Mouse (Mus musculus): ENCODE results near the gene Tmem51. TPM values are rescaled to one million over a fixed set of nuclear protein-coding genes. Genes with fewer than 3 reads are reported as not detected.

The Tmem51 gene
- polyA plus RNA-seq, 1 experiment: not detected

DNA sequence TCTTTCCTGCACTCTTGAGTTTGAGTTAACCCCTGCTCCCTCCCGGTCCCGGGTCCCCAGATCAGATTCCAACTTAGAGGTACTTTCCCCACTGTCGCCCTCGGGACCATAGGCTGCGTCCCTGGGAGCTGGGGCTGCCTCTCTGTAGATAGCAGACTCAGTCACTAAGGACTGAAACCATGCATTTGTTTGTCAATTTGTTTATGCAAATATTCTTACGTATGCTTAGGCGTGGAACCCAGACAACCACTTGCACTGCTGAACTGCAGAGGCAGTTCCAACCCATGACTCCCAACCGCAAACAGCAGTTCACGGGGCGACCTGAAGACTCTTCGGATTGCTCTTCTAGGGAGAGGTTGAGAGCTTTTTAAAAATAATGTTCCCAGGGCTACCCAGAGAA is 8.2 kb downstream of the Tmem51 start:
- Histone ChIP-seq H3K27me3 (ENCODE audit: control insufficient read depth, insufficient read depth, insufficient read length) (no peaks in the 10 kb centered on the region), H3K4me2 (ENCODE audit: low read depth) (no peak overlapping the region), H3K36me3 (ENCODE audit: control insufficient read depth, insufficient read depth) (no peaks in the 10 kb centered on the region), H3K79me2 (ENCODE audit: control insufficient read depth, insufficient read depth) (no peaks in the 10 kb centered on the region), H3K4me3 (no peak overlapping the region), H3ac (ENCODE audit: control insufficient read depth, insufficient read length) (no peak overlapping the region)
- no peak for TF ChIP-seq CEBPB (IDR thresholded peaks at IDR 0.05; ENCODE audit: insufficient read depth, poor library complexity, severe bottlenecking)
- no peak for TF ChIP-seq REST (IDR thresholded peaks at IDR 0.05; ENCODE audit: insufficient read depth, insufficient read length)
- TF ChIP-seq SRF (IDR thresholded peaks at IDR 0.05; ENCODE audit: control insufficient read depth, insufficient read length, low read depth): no peak
- TF ChIP-seq E2F4 (IDR thresholded peaks at IDR 0.05; ENCODE audit: insufficient read depth): no peak
- TF ChIP-seq TCF12 (IDR thresholded peaks at IDR 0.05; ENCODE audit: insufficient read depth, poor library complexity, severe bottlenecking): no peak
- no peak for TF ChIP-seq POLR2A (IDR thresholded peaks at IDR 0.05; ENCODE audit: insufficient read length, low read depth)
- no peak for TF ChIP-seq TCF3 (IDR thresholded peaks at IDR 0.05; ENCODE audit: insufficient read length, low read depth)
- TF ChIP-seq MAX (IDR thresholded peaks at IDR 0.05; ENCODE audit: low read depth): no peak
- TF ChIP-seq MYOG (IDR thresholded peaks at IDR 0.05; ENCODE audit: control insufficient read depth in 1 of 3, insufficient read depth in 1 of 3, insufficient read length in 2 of 3, low read depth in 2 of 3): no peak

DNA sequence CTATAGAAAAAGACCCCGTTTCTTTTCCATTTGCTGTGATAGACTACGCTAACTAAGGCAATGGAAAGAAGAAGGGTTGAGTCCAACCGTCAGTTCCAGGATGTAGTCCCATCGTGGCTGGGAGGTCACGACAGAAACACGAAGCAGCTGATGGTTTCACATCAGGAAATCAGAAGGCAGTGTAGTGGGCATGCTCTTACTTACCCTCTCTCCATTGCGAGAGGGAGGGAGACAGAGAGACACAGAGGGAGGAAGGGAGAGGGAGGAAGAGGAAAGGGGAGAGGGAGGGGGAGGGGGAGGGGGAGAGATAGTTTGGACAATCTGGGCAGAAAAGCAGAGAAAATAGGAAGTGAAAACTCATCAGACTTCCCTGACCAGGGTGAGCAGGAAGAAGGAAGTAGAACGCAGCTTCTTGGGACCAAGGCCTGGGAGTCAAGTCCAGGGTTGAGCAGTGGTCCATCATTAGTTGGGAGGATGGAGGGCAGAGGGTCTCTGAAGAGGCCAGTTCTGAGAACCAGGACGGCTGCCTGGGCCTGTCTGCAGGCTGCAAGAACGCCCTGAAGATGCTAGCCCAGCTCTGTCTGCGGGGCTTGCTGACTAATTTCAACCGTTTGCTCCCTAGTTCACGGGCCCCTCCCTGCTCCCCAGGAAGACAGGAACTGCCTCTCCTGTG is 9.9 kb downstream of the Tmem51 start:
- no peaks in the 10 kb centered on the region for H3K27me3 ChIP-seq (ENCODE audit: control insufficient read depth, insufficient read depth, insufficient read length)
- no peak overlapping the region for H3K4me3 ChIP-seq
- no peak overlapping the region for H3K4me2 ChIP-seq (ENCODE audit: low read depth)
- no peak overlapping the region for H3ac ChIP-seq (ENCODE audit: control insufficient read depth, insufficient read length)
- no peaks in the 10 kb centered on the region for H3K36me3 ChIP-seq (ENCODE audit: control insufficient read depth, insufficient read depth)
- TF ChIP-seq MYOG (IDR thresholded peaks at IDR 0.05; ENCODE audit: control insufficient read depth in 1 of 3, insufficient read depth in 1 of 3, insufficient read length in 2 of 3, low read depth in 2 of 3) (no peak), POLR2AphosphoS2 (IDR thresholded peaks at IDR 0.05; ENCODE audit: insufficient read length, low read depth) (no peak), MAX (IDR thresholded peaks at IDR 0.05; ENCODE audit: low read depth) (no peak), POLR2A (IDR thresholded peaks at IDR 0.05; ENCODE audit: insufficient read length, low read depth) (no peak), TCF3 (IDR thresholded peaks at IDR 0.05; ENCODE audit: insufficient read length, low read depth) (no peak), CEBPB (IDR thresholded peaks at IDR 0.05; ENCODE audit: insufficient read depth, poor library complexity, severe bottlenecking) (no peak), SRF (IDR thresholded peaks at IDR 0.05; ENCODE audit: control insufficient read depth, insufficient read length, low read depth) (no peak), MYOD1 (IDR thresholded peaks at IDR 0.05; ENCODE audit: control insufficient read depth in 1 of 3, insufficient read length in 2 of 3, low read depth in 2 of 3) (no peak), REST (IDR thresholded peaks at IDR 0.05; ENCODE audit: insufficient read depth, insufficient read length) (no peak), TCF12 (IDR thresholded peaks at IDR 0.05; ENCODE audit: insufficient read depth, poor library complexity, severe bottlenecking) (no peak), USF1 (IDR thresholded peaks at IDR 0.05; ENCODE audit: low read depth) (no peak)
- no peaks in the 10 kb centered on the region for H3K79me2 ChIP-seq (ENCODE audit: control insufficient read depth, insufficient read depth)

DNA sequence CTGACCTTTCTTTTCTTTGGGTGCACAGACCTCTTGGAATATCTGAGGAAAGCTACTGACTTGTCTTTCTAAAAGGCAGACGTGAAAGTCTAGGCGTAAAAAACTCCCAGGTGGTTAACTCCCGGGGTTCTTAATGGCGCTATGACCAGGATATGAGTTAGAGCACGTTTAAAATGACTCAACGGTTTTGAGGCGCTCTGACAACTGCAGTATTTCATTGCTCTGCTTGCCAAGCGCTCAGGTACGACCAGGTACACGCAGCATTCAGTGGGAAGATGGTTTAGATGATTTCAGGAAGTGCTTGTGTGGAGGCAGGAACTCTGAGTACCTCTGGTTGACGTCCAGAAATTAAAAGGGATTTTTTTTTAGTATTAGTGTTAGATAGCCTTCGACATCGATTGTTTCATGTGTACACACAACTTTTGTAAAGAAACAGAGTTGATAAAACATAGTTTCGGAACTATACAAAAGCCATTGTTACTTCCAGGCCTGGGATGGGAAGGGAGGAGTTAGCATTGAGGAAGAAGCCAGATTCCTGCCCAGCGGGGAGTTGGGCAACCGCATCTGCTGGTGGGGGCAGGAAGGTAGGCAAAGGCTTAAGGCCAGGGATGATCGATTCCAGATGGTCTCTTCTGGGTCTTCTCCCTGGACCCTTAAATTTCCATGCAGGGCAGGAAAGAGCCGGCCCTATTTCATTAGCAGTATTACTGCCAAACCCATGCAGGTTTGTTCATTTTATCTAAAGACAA is 12.7 kb downstream of the Tmem51 start:
- H3K4me2 ChIP-seq (ENCODE audit: low read depth): no peak overlapping the region
- H3K4me3 ChIP-seq: no peak overlapping the region
- H3K27me3 ChIP-seq (ENCODE audit: control insufficient read depth, insufficient read depth, insufficient read length): no peaks in the 10 kb centered on the region
- H3K36me3 ChIP-seq (ENCODE audit: control insufficient read depth, insufficient read depth): no peaks in the 10 kb centered on the region
- H3K79me2 ChIP-seq (ENCODE audit: control insufficient read depth, insufficient read depth): no peaks in the 10 kb centered on the region
- TF ChIP-seq POLR2A (IDR thresholded peaks at IDR 0.05; ENCODE audit: insufficient read length, low read depth): no peak
- no peak overlapping the region for H3ac ChIP-seq (ENCODE audit: control insufficient read depth, insufficient read length)

DNA sequence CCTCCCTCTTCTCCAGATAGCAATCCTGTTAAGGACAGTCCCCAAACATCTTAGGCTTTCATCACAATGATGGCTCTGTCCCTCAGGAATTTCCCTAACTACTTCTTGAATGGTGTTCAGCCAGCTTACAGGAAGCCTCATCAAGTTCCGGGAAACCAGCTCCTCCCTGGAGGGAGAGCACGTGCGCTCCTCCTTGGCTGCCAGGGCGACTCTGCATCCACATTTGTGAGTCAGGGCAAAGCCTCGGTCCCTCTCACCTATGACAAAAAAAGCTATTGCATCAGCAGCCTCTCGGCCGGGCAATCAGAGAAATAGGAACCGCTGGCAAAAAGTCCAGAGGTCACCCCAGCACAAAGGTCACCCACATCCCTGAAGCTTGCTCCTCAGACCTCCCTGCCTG is 13.3 kb downstream of the Tmem51 start:
- no peaks in the 10 kb centered on the region for H3K79me2 ChIP-seq (ENCODE audit: control insufficient read depth, insufficient read depth)
- TF ChIP-seq TCF12 (IDR thresholded peaks at IDR 0.05; ENCODE audit: insufficient read depth, poor library complexity, severe bottlenecking) (no peak), POLR2A (IDR thresholded peaks at IDR 0.05; ENCODE audit: insufficient read length, low read depth) (no peak)
- no peaks in the 10 kb centered on the region for H3K36me3 ChIP-seq (ENCODE audit: control insufficient read depth, insufficient read depth)
- H3K4me2 ChIP-seq (ENCODE audit: low read depth): no peak overlapping the region
- H3ac ChIP-seq (ENCODE audit: control insufficient read depth, insufficient read length): no peak overlapping the region
- no peak overlapping the region for H3K4me3 ChIP-seq
- no peaks in the 10 kb centered on the region for H3K27me3 ChIP-seq (ENCODE audit: control insufficient read depth, insufficient read depth, insufficient read length)

DNA sequence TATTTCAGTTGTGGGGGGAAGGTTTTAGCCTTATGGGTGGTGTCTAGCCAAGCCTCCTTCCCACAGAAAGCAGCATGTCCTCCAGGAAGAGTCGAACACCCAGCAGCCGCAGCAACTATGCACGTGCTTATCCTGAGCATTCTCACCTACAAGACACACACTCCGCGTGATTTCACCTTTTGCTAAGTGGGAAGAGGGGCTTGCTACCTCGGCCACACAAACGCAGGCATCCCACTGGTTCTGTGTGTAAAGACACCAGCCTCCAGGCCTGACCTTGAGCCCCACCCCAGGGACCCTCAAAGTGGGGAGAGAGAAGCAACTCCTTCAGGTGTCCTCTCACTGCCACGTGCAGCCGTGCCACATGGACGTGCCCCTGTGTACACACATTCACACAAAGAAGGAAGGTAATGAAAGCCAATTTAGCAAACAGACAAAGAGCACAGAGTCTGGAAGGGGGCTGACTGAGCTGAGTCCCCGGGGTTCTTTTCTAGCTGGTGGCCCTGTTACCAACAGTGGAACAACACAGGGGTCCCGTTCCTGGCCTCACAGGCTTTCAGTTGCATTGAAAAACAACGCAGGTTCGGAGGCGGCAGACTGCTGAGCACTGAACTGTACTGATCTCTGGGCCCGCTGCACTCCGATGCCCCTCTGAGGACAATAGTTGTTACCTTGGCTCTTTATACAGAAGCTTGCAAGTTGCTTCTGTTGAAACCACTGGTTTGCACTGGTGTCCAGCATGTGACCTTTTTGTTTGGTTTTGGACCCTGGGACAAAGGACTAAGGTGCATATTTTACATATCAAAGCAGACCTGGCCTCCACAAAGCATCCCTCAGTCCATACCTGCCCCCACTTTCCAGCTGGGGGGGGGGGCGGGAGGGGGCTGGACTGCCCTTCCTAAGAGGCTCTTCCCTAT is 14.9 kb downstream of the Tmem51 start:
- H3ac ChIP-seq (ENCODE audit: control insufficient read depth, insufficient read length): no peak overlapping the region
- H3K4me2 ChIP-seq (ENCODE audit: low read depth): no peak overlapping the region
- H3K36me3 ChIP-seq (ENCODE audit: control insufficient read depth, insufficient read depth): no peaks in the 10 kb centered on the region
- no peaks in the 10 kb centered on the region for H3K79me2 ChIP-seq (ENCODE audit: control insufficient read depth, insufficient read depth)
- TF ChIP-seq CEBPB (IDR thresholded peaks at IDR 0.05; ENCODE audit: insufficient read depth, poor library complexity, severe bottlenecking) (no peak), POLR2AphosphoS2 (IDR thresholded peaks at IDR 0.05; ENCODE audit: insufficient read length, low read depth) (no peak), MYOG (IDR thresholded peaks at IDR 0.05; ENCODE audit: control insufficient read depth in 1 of 3, insufficient read depth in 1 of 3, insufficient read length in 2 of 3, low read depth in 2 of 3) (no peak), USF1 (IDR thresholded peaks at IDR 0.05; ENCODE audit: low read depth) (no peak), TCF3 (IDR thresholded peaks at IDR 0.05; ENCODE audit: insufficient read length, low read depth) (no peak), E2F4 (IDR thresholded peaks at IDR 0.05; ENCODE audit: insufficient read depth) (no peak), SRF (IDR thresholded peaks at IDR 0.05; ENCODE audit: control insufficient read depth, insufficient read length, low read depth) (no peak), MYOD1 (IDR thresholded peaks at IDR 0.05; ENCODE audit: control insufficient read depth in 1 of 3, insufficient read length in 2 of 3, low read depth in 2 of 3) (no peak), REST (IDR thresholded peaks at IDR 0.05; ENCODE audit: insufficient read depth, insufficient read length) (no peak), MAX (IDR thresholded peaks at IDR 0.05; ENCODE audit: low read depth) (no peak), TCF12 (IDR thresholded peaks at IDR 0.05; ENCODE audit: insufficient read depth, poor library complexity, severe bottlenecking) (no peak), POLR2A (IDR thresholded peaks at IDR 0.05; ENCODE audit: insufficient read length, low read depth) (no peak)
- no peak overlapping the region for H3K4me3 ChIP-seq
- H3K27me3 ChIP-seq (ENCODE audit: control insufficient read depth, insufficient read depth, insufficient read length): no peaks in the 10 kb centered on the region

All from myocyte (in vitro differentiated cells).